Mouse (Mus musculus) megakaryocyte, embryonic 14.5 days (primary cell): ENCODE measurements around the gene Gpc6.

Experiments
- FLI1 ChIP-seq: IDR thresholded peaks from 2 replicates; pipeline ENCODE4 v1.6.1; 2012; ENCODE audit warnings: low read length, inconsistent platforms, mixed read lengths
- GATA1 ChIP-seq: IDR thresholded peaks from 3 replicates; pipeline ENCODE4 v1.6.1; 2012; ENCODE audit warnings: mixed read lengths, low read length, inconsistent platforms, borderline replicate concordance

DNA sequence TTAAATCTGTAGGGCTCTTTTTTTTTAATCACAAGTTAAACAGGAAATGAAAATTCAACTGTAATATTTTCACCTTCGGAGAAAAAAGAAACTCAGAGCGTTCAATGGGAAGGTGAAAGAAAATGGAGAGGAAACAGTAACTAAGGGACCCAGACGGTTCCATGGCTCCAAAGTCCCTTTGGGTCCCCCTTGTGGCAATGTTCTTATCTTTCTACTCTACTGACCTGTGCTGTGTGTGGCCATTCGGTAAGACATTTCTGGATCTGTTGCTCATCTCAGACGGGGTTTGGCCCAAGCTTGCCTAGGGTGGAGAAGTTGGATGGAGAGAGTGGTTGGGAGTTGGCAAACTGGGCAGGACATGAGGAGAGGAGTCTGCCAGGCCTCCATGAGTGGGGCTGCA, 1026.6 kb downstream of the Gpc6 start:
- TF ChIP-seq FLI1: no peak
- no peak for TF ChIP-seq GATA1
